Mouse (Mus musculus) small intestine, adult 2 months (tissue): ENCODE results near the gene Srgap3. TPM values are rescaled to one million over a fixed set of nuclear protein-coding genes. Genes with fewer than 3 reads are reported as not detected.
"Not testable (repeated sequence)": the region's sequence is repeated elsewhere in the genome, so short reads cannot be mapped to it uniquely, and the experiment has no call there.

Source experiments
- H3K27ac ChIP-seq: fragments of 200-500 bp; 2 replicates; pipeline ENCODE4 v1.5.1; 2012; ENCODE audit warnings: low read depth, low read length, control low read depth, inconsistent platforms; ENCODE audit not compliant: insufficient read depth
- H3K27me3 ChIP-seq: fragments of 200-500 bp; 2 replicates; pipeline ENCODE4 v1.6.1; 2012; ENCODE audit warnings: mild to moderate bottlenecking, moderate library complexity, low read length, inconsistent platforms; ENCODE audit not compliant: control insufficient read depth, insufficient read depth
- H3K36me3 ChIP-seq: fragments of 200-500 bp; 2 replicates; pipeline ENCODE4 v1.6.1; 2012; ENCODE audit warnings: mild to moderate bottlenecking, low read length, control low read depth, inconsistent platforms; ENCODE audit not compliant: control insufficient read depth, insufficient read depth
- H3K4me1 ChIP-seq: fragments of 200-500 bp; 2 replicates; pipeline ENCODE4 v1.6.1; 2012; ENCODE audit warnings: low read length, inconsistent platforms, mixed read lengths; ENCODE audit not compliant: control insufficient read depth, insufficient read depth, insufficient read length
- H3K4me3 ChIP-seq: fragments of 200-500 bp; 2 replicates; pipeline ENCODE4 v1.5.1; 2012; ENCODE audit warnings: low read depth, mild to moderate bottlenecking, control low read depth, inconsistent platforms, low read length, moderate library complexity
- CTCF ChIP-seq: fragments of 200-500 bp; IDR thresholded peaks from 2 replicates; pipeline ENCODE4 v1.5.1; 2012; ENCODE audit warnings: low read depth, mild to moderate bottlenecking, control low read depth, inconsistent platforms, low read length, moderate library complexity, mixed read lengths; ENCODE audit not compliant: insufficient replicate concordance, insufficient read length; ENCODE audit errors: extremely low read depth
- POLR2A ChIP-seq: fragments of 200-500 bp; IDR thresholded peaks from 2 replicates; pipeline ENCODE4 v1.6.1; 2012; ENCODE audit warnings: low read depth, mild to moderate bottlenecking, control low read depth, inconsistent platforms, low read length, moderate library complexity
- WGBS: fragments of 180-500 bp; shearing (Covaris S2); methylation state at CpG from one replicate; pipeline ENCODE4 v1.1.7; 2018; 5-methylcytosine and 5-hydroxymethylcytosine counted together
- polyA plus RNA-seq: library from polyadenylated mRNA; depleted of rRNA; stranded (reverse); fragments of >200 nt; gene quantifications from 2 replicates; pipeline ENCODE4 v1.2.3, GENCODE M21; 2012

Gene Srgap3
- polyA plus RNA-seq, 1 experiment: 0.63 TPM

- H3K27ac ChIP-seq: no peak overlapping the region
- no peaks in the 10 kb centered on the region for H3K4me1 ChIP-seq
- H3K4me3 ChIP-seq: no peak overlapping the region
- no peaks in the 10 kb centered on the region for H3K36me3 ChIP-seq
- H3K27me3 ChIP-seq: no peaks in the 10 kb centered on the region
- 74% methylated on average over 9 of the region's 9 CpGs for WGBS
- TF ChIP-seq CTCF: no peak
- no peak for TF ChIP-seq POLR2A
Measured at GRCm38 (mm10) chr6:112868197-112868957, 78.7 kb downstream of the Srgap3 start.

- Histone ChIP-seq H3K36me3 (no peaks in the 10 kb centered on the region), H3K4me3 (no peak overlapping the region), H3K27ac (no peak overlapping the region), H3K4me1 (no peaks in the 10 kb centered on the region), H3K27me3 (no peaks in the 10 kb centered on the region)
- TF ChIP-seq POLR2A: no peak
- no peak for TF ChIP-seq CTCF
- WGBS: 81% methylated on average over 4 of the region's 4 CpGs
Measured at GRCm38 (mm10) chr6:112866096-112866495, 81.0 kb downstream of the Srgap3 start.

GRCm38 (mm10) chr6:112865021-112865531, 82.0 kb downstream of the Srgap3 start:
- H3K27me3 ChIP-seq: no peaks in the 10 kb centered on the region
- no peak overlapping the region for H3K27ac ChIP-seq
- no peaks in the 10 kb centered on the region for H3K36me3 ChIP-seq
- TF ChIP-seq CTCF (no peak), POLR2A (no peak)
- H3K4me3 ChIP-seq: no peak overlapping the region
- 41% methylated on average over 6 of the region's 6 CpGs for WGBS
- H3K4me1 ChIP-seq: no peaks in the 10 kb centered on the region

GRCm38 (mm10) chr6:112862465-112862864, 84.6 kb downstream of the Srgap3 start:
- 78% methylated on average over 7 of the region's 7 CpGs for WGBS
- Histone ChIP-seq H3K4me3 (no peak overlapping the region), H3K4me1 (no peaks in the 10 kb centered on the region), H3K27ac (no peak overlapping the region), H3K27me3 (no peaks in the 10 kb centered on the region), H3K36me3 (no peaks in the 10 kb centered on the region)
- TF ChIP-seq POLR2A: no peak

- no peak overlapping the region for H3K4me3 ChIP-seq
- H3K27me3 ChIP-seq: no peaks in the 10 kb centered on the region
- H3K36me3 ChIP-seq: no peaks in the 10 kb centered on the region
- TF ChIP-seq CTCF: no peak
- no peak for TF ChIP-seq POLR2A
- H3K27ac ChIP-seq: no peak overlapping the region
- 79% methylated on average over 11 of the region's 11 CpGs for WGBS
- H3K4me1 ChIP-seq: no peaks in the 10 kb centered on the region
Measured at GRCm38 (mm10) chr6:112861351-112862297, 85.4 kb downstream of the Srgap3 start.

GRCm38 (mm10) chr6:112860290-112860689, 86.8 kb downstream of the Srgap3 start:
- not testable (repeated sequence) for H3K27ac ChIP-seq, H3K27me3 ChIP-seq, H3K4me1 ChIP-seq, H3K4me3 ChIP-seq, H3K36me3 ChIP-seq
- WGBS: 95% methylated on average over 5 of the region's 5 CpGs

GRCm38 (mm10) chr6:112857057-112857456, 90.0 kb downstream of the Srgap3 start:
- no peaks in the 10 kb centered on the region for H3K36me3 ChIP-seq
- 76% methylated on average over 6 of the region's 6 CpGs for WGBS
- no peak overlapping the region for H3K27ac ChIP-seq
- H3K27me3 ChIP-seq: no peaks in the 10 kb centered on the region
- TF ChIP-seq POLR2A (no peak), CTCF (no peak)
- H3K4me1 ChIP-seq: no peaks in the 10 kb centered on the region
- no peak overlapping the region for H3K4me3 ChIP-seq
